Mouse (Mus musculus): ENCODE data around the gene Phf21a.

DNA sequence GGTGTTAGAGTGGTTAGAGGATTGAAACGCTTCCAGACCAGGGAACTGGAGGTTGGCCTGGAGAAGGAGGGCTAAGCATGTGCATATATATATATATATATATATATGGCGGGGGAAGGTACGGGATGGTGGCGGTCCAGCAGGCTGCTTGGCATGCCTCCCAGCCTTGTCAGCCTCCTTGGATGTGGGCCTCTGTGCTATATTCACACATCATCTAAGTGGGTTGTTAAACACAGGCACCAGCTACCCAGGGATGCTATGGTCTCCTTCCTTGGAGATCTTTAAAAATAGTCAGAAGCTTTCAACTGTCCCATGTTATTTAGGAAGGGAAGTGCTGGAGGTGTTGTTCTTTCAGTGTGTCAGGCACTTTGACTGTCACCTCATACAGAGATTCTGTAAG is 3.1 kb upstream of the Phf21a start:
- no peak for TF ChIP-seq CTCF (conservative IDR thresholded peaks at IDR 0.05; ENCODE audit: low read length)
- TF ChIP-seq NANOG (IDR thresholded peaks at IDR 0.05; ENCODE audit: borderline replicate concordance, low read length): no peak
- no peak for TF ChIP-seq POU5F1 (IDR thresholded peaks at IDR 0.05; ENCODE audit: borderline replicate concordance, low read length)

Measured in E14TG2a.4 (cell line).